Comparison of ENCODE assay signal across 9 mouse cellular contexts in genomic region chr7:35545881-35546280, GRCm38 (mm10). TPM values are rescaled to one million over a fixed set of nuclear protein-coding genes. Genes with fewer than 3 reads are reported as not detected.
DNase-seq lines count a peak whose midpoint lies in the region; ATAC-seq and TF ChIP-seq lines count a peak whose summit lies in the region.
"Had no signal": no experiment of that assay in that cellular context is flagged by ENCODE, and none has a peak within 500 bp of the region (broad histone marks: within the 10 kb centered on the region; RNA-seq: fewer than 3 reads in every experiment).

No protein-coding gene starts in this region.

- H3K4me1 ChIP-seq in forebrain, postnatal 0 days (ENCODE audit: insufficient read depth): no peaks in the 10 kb centered on the region
- H3K4me1 ChIP-seq in intestine, embryonic 15.5 days (replicated peaks): no peaks in the 10 kb centered on the region
- no peaks in the 10 kb centered on the region for H3K4me1 ChIP-seq in limb, embryonic 10.5 days
- no peaks in the 10 kb centered on the region for H3K4me1 ChIP-seq in midbrain, embryonic 15.5 days
- H3K4me1 ChIP-seq: heart, embryonic 13.5 days had no signal

- peak; percentile 35 to 45 for DNase-seq in urinary bladder, postnatal 36 days (ENCODE audit: low spot score in 2 of 2)
- no peak for DNase-seq in urinary bladder, postnatal 10 days (ENCODE audit: low spot score)
- peak; percentile 81 for DNase-seq in forebrain, postnatal 0 days
- peak; percentile 60 for DNase-seq in limb, embryonic 10.5 days (ENCODE audit: low spot score)
- peak; percentile 65 for DNase-seq in testis, postnatal 10 days (ENCODE audit: low spot score)

- H3K4me2 ChIP-seq in forebrain, postnatal 0 days (ENCODE audit: low read depth): no peak overlapping the region
- H3K4me2 ChIP-seq in intestine, embryonic 15.5 days (replicated peaks): no peak overlapping the region
- no peak overlapping the region for H3K4me2 ChIP-seq in midbrain, embryonic 15.5 days
- H3K4me2 ChIP-seq: heart, embryonic 13.5 days had no signal

- no peak overlapping the region for H3K9ac ChIP-seq in forebrain, postnatal 0 days
- no peak overlapping the region for H3K9ac ChIP-seq in intestine, embryonic 15.5 days
- no peak overlapping the region for H3K9ac ChIP-seq in midbrain, embryonic 15.5 days
- H3K9ac ChIP-seq: heart, embryonic 13.5 days had no signal

- H3K27me3 ChIP-seq in forebrain, postnatal 0 days (ENCODE audit: insufficient read depth, low read length): no peaks in the 10 kb centered on the region
- no peaks in the 10 kb centered on the region for H3K27me3 ChIP-seq in intestine, embryonic 15.5 days (replicated peaks)
- H3K27me3 ChIP-seq in limb, embryonic 10.5 days (ENCODE audit: low read depth, poor library complexity, severe bottlenecking): no peaks in the 10 kb centered on the region
- H3K27me3 ChIP-seq in midbrain, embryonic 15.5 days (replicated peaks): no peaks in the 10 kb centered on the region
- H3K27me3 ChIP-seq: heart, embryonic 13.5 days had no signal

- TF ChIP-seq CTCF in forebrain, postnatal 0 days (IDR thresholded peaks at IDR 0.05; ENCODE audit: low read depth): peak; percentile 90

- WGBS in forebrain, postnatal 0 days: 28% methylated on average over 4 of the region's 4 CpGs
- WGBS in intestine, embryonic 15.5 days: 30% methylated on average over 4 of the region's 4 CpGs
- 38% methylated on average over 4 of the region's 4 CpGs for WGBS in limb, embryonic 10.5 days
- 30% methylated on average over 4 of the region's 4 CpGs for WGBS in midbrain, embryonic 15.5 days

- H3K9me3 ChIP-seq in forebrain, postnatal 0 days (ENCODE audit: low read length): no peaks in the 10 kb centered on the region
- H3K9me3 ChIP-seq in intestine, embryonic 15.5 days: no peaks in the 10 kb centered on the region
- H3K9me3 ChIP-seq in limb, embryonic 10.5 days (replicated peaks): no peaks in the 10 kb centered on the region
- H3K9me3 ChIP-seq in midbrain, embryonic 15.5 days: no peaks in the 10 kb centered on the region
- H3K9me3 ChIP-seq: heart, embryonic 13.5 days had no signal

- peak; percentile 64; the same call in 1 of the 2 replicates for ATAC-seq in cerebellum, adult (ENCODE audit: insufficient number of reproducible peaks, low FRiP score, low TSS enrichment)
- peak; percentile 81 for ATAC-seq in forebrain, postnatal 0 days
- ATAC-seq in intestine, embryonic 15.5 days: peak; percentile 82
- peak; percentile 60 for ATAC-seq in midbrain, embryonic 15.5 days (replicated peaks)

- H3K36me3 ChIP-seq in forebrain, postnatal 0 days (ENCODE audit: insufficient read depth): peaks cover 29% of the 10 kb centered on the region
- peaks cover 19% of the 10 kb centered on the region for H3K36me3 ChIP-seq in intestine, embryonic 15.5 days
- peaks cover 34% of the 10 kb centered on the region for H3K36me3 ChIP-seq in limb, embryonic 10.5 days
- peaks cover 14% of the 10 kb centered on the region for H3K36me3 ChIP-seq in midbrain, embryonic 15.5 days (replicated peaks)

- H3K4me3 ChIP-seq in forebrain, postnatal 0 days (ENCODE audit: low read depth, low read length): no peak overlapping the region
- no peak overlapping the region for H3K4me3 ChIP-seq in intestine, embryonic 15.5 days (replicated peaks)
- H3K4me3 ChIP-seq in limb, embryonic 10.5 days: no peak overlapping the region
- no peak overlapping the region for H3K4me3 ChIP-seq in midbrain, embryonic 15.5 days
- H3K4me3 ChIP-seq: heart, embryonic 13.5 days had no signal

- no peak overlapping the region for H3K27ac ChIP-seq in forebrain, postnatal 0 days (ENCODE audit: low read depth, low read length)
- H3K27ac ChIP-seq in intestine, embryonic 15.5 days: no peak overlapping the region
- H3K27ac ChIP-seq in limb, embryonic 10.5 days: no peak overlapping the region
- no peak overlapping the region for H3K27ac ChIP-seq in midbrain, embryonic 15.5 days
- H3K27ac ChIP-seq: heart, embryonic 13.5 days had no signal

RNA-seq across cellular contexts. Expression of gene Tdrd12, which starts 8.3 kb away (rescaled TPM):
- 0.38 and 0.52 TPM in 2 replicates for total RNA-seq in forebrain, postnatal 0 days (2014; rRNA removed)
- 0.30 and 0.65 TPM in 2 replicates for polyA plus RNA-seq in forebrain, postnatal 0 days (2015; fragmentation: Nextera tagmentation; extraction: Ambion mirVana)
- polyA plus RNA-seq in intestine, embryonic 15.5 days (2015; fragmentation: Nextera tagmentation; extraction: Ambion mirVana): 0.57 and 1.2 TPM in 2 replicates
- 0.31 TPM in 1 of 2 replicates, not detected in the other for polyA plus RNA-seq in limb, embryonic 10.5 days (2016; fragmentation: Nextera tagmentation; extraction: Ambion mirVana)
- 0.36 and 0.37 TPM in 2 replicates for polyA plus RNA-seq in midbrain, embryonic 15.5 days (2015; fragmentation: Nextera tagmentation; extraction: Ambion mirVana)

RNA-seq across cellular contexts. Expression of gene Nudt19, which starts 10.2 kb away (rescaled TPM):
- 62.5 and 109 TPM in 2 replicates for total RNA-seq in forebrain, postnatal 0 days (2014; rRNA removed)
- 148 and 172 TPM in 2 replicates for polyA plus RNA-seq in forebrain, postnatal 0 days (2015; fragmentation: Nextera tagmentation; extraction: Ambion mirVana)
- 122 and 129 TPM in 2 replicates for polyA plus RNA-seq in intestine, embryonic 15.5 days (2015; fragmentation: Nextera tagmentation; extraction: Ambion mirVana)
- 35.1 and 48.1 TPM in 2 replicates for polyA plus RNA-seq in limb, embryonic 10.5 days (2016; fragmentation: Nextera tagmentation; extraction: Ambion mirVana)
- 87.3 and 91.5 TPM in 2 replicates for polyA plus RNA-seq in midbrain, embryonic 15.5 days (2015; fragmentation: Nextera tagmentation; extraction: Ambion mirVana)

RNA-seq across cellular contexts. Expression of gene Rgs9bp, which starts 39.5 kb away (rescaled TPM):
- 0.38 and 0.69 TPM in 2 replicates for total RNA-seq in forebrain, postnatal 0 days (2014; rRNA removed)
- polyA plus RNA-seq in forebrain, postnatal 0 days (2015; fragmentation: Nextera tagmentation; extraction: Ambion mirVana): 0.07 and 0.09 TPM in 2 replicates
- polyA plus RNA-seq in intestine, embryonic 15.5 days (2015; fragmentation: Nextera tagmentation; extraction: Ambion mirVana): 0.06 and 0.09 TPM in 2 replicates
- polyA plus RNA-seq in limb, embryonic 10.5 days (2016; fragmentation: Nextera tagmentation; extraction: Ambion mirVana): 0.09 and 0.26 TPM in 2 replicates
- polyA plus RNA-seq in midbrain, embryonic 15.5 days (2015; fragmentation: Nextera tagmentation; extraction: Ambion mirVana): 0.04 TPM in 1 of 2 replicates, not detected in the other

RNA-seq across cellular contexts. Expression of gene Ankrd27, which starts 40.2 kb away (rescaled TPM):
- 23.6 and 25.5 TPM in 2 replicates for total RNA-seq in forebrain, postnatal 0 days (2014; rRNA removed)
- polyA plus RNA-seq in forebrain, postnatal 0 days (2015; fragmentation: Nextera tagmentation; extraction: Ambion mirVana): 12.9 and 13.9 TPM in 2 replicates
- polyA plus RNA-seq in intestine, embryonic 15.5 days (2015; fragmentation: Nextera tagmentation; extraction: Ambion mirVana): 34.6 and 38.0 TPM in 2 replicates
- polyA plus RNA-seq in limb, embryonic 10.5 days (2016; fragmentation: Nextera tagmentation; extraction: Ambion mirVana): 40.1 and 47.5 TPM in 2 replicates
- 18.9 and 19.0 TPM in 2 replicates for polyA plus RNA-seq in midbrain, embryonic 15.5 days (2015; fragmentation: Nextera tagmentation; extraction: Ambion mirVana)
